Mouse (Mus musculus): Measurements from ENCODE around the gene Fkbp10.

Fkbp10 gene

DNA sequence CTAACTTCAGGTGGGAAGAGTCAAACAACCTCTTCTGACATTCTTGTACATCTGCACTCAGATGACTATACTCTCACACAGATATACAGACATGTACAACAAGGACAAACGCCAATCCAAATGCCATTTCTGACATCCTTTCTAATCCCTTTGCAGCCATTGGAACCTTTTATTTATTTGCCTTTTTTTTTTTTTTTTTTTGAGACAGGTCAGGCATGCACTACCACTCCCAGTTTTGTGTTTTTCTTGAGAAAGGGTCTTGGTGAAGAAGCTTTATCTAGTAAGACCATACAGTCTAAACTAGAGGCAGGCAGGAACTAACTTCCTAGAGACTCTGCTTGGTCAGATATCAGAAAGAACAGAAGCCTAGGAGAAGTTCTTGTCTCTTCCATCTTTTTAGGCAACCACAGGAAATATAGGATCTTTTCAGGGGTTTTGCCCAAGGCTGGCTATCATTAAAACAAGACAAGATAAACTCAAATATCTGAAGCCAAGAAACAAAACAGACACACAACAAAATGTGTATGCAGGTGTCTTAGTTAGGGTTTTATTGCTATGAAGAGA, 49.8 kb downstream of the Fkbp10 start:
- DNase-seq (ENCODE audit: low read depth in 2 of 2, low spot score in 2 of 2), result no peak

DNA sequence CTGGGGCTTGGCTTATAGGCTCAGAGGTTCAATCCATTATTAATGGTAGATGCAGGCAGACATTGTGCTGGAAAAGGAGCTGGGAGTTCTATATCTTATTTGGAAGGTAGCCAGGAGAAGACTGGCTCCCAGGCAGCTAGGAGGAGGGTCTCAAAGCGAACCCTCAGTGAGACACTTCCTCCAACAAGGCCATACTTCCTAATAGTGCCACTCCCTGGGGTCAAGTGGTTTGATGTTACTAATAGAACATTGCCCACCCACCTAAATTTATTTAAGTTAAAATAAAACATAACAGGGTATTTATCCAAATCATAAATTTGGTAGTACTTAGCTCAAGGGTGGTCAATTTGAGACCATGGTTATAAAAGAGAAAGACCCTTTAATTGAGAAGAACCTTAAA, 50.3 kb downstream of the Fkbp10 start:
- DNase-seq (ENCODE audit: low read depth in 2 of 2, low spot score in 2 of 2), result no peak

DNA sequence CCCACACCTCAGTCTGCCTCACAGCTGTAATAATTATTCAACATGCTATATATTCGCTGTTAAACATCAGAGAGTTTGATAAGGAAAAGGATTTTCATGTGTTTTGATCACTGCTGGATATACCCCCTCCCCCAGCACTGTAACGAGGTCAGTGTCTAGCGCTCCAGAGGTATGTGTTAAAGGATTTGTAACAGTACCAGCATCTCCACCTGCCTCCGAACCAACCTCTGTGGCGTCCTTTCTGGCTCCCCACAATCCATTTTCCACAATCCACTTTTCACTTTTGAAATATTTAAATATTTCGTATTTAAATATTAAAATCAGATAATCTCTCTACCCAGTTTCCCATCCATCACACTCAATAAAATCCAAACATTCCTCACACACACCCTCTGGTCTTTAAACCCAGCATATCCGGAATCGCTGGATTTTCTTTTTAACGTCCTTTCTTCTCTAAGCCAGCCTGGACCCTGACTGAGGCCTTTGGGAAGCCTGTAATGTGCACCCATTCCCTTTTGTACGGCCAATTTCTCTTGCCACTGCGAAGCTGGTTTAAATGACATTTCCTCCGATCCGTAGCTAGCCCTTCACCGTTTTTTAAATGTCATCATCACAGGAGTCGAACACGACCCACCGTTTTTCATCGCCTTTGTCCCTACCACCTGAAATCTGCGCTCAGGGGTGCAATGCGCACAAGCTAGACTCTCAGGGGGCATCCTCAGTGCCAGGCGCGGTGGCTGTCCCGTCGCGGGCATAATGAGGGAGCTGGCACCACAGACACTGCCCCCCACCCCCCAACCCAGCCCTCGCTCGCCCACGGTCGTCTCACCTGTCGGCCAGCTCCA, 56.1 kb downstream of the Fkbp10 start:
- DNase-seq (ENCODE audit: low read depth in 2 of 2, low spot score in 2 of 2), result peak in 1 of 2 experiments; percentile 4

DNA sequence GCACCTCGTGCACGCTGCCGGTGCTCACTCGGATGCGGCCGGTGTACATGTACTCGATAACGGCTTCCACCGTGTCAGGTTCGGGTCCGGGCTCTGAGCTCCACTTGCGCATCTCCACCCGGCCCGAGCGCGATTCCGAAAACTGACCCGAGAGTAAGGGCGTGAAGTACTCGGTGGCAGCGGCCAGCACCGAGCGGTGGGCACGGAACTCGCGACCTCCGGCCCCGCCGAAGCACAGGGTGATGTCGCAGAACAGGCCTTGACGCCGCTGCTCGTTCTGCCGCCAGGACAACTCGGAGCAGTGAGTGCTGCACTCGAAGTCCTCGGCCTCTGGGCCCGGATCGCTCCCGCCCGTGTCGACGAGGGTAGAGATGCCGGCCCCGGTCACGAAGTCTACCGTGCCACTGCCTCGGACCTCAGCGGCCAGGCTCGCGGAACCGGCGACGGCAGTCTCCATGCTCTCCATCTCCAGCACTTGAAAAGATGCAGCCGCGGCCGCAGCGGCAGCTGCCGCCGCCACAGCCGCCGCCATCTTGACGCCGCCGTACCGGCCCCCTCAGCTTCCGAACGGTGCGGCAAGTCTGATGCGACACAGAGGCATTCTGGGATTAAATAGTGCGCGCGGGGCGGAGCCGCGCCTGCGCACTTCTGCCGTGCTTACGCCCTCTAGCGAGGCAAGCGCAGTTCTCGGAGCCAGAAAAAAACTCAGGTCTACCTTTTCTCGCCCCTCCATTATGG, 56.9 kb downstream of the Fkbp10 start, which contains the start of gene Klhl11:
Klhl11 (minus strand) TSS at position 545 of the 738 bp plus-strand sequence.
- DNase-seq (ENCODE audit: low read depth in 2 of 2, low spot score in 2 of 2), result peak; percentile 92 to 93

DNA sequence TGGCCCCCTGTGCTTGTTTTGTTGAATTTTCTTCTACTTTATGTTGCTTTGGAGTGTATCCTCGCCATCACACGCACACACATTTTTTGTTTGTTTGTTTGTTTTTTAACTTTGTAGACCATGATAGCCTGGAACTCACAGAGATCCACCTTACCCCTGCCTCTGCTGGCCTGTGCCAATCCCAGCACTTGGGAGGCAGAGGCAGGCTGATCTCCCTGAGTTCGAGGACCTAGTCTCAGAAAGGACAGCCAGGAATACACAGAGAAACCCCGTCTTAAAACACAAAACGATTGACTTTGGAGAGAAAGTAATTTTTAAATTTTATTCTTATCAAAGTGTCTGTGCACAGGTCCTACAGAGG, 57.4 kb downstream of the Fkbp10 start:
- DNase-seq (ENCODE audit: low read depth in 2 of 2, low spot score in 2 of 2), result no peak

Measured in CD8-positive naive resting alpha-beta T cell, adult 2 months (primary cell).